Mouse (Mus musculus) cerebellum, adult 8-10 months (tissue): ENCODE results near the gene Prrxl1.
A peak's percentile ranks its signal among the peaks of the same experiment; 100 is the strongest.

Experiments used
- DNase-seq: peaks from one replicate; pipeline ENCODE4 v3.0.0; 2022

The Prrxl1 gene

GRCm38 (mm10) chr14:32628584-32628983 lies 29.4 kb downstream of the Prrxl1 start:
- no peak for DNase-seq

- DNase-seq: no peak
Observed at GRCm38 (mm10) chr14:32632908-32633600, 33.8 kb downstream of the Prrxl1 start.

DNA sequence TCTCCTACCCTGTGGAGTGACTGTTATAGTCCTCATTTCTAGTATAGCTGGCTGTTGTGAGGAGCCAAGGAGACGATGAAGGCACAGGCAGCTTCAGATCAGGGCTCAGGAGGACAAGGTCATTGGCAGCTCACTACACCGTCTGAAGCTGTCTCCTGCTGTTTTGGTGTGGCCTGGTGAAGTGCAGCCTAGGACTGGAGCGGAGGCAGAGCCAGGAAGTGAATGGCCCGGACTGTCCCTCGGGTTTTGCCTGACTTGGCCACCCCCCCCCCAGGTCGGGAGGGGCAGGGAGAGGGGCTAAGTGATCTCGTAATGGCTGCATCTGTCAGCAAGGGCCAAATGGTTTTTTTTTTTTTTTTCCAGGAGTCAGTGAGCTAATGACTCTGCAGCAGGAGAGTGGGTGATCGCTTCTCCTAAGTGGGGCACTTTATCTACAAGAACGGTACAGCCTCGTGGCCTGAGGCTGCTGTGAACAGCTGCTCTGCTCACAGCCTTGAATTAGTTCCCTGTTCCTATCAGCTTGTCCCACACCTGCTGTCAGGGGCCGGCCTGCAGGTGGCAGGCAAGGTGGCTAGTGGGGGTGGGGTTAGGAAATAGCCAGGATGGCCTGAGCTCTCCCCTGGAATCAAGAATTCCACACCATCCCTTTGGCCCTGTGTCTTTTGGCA lies 34.9 kb downstream of the Prrxl1 start:
- no peak for DNase-seq

DNA sequence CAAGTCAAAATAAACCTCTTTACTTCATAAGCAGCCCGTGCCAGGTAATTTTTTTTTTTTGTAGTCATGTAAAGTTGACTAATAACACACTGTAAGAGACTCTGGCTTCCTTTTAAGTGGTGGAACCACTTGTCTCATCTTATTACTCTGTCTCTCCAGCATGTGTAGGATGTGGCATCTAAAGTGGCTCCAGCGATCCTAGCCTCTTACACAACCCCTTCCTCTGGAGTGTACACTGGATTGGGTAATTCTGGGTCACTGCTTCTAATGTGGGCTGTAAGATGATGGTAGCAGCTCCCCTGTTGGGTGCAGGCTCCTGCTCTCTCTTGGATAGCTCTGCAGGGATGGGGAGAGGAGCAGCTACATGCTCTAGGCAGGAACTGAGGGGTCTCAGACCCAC lies 39.3 kb downstream of the Prrxl1 start:
- no peak for DNase-seq

DNA sequence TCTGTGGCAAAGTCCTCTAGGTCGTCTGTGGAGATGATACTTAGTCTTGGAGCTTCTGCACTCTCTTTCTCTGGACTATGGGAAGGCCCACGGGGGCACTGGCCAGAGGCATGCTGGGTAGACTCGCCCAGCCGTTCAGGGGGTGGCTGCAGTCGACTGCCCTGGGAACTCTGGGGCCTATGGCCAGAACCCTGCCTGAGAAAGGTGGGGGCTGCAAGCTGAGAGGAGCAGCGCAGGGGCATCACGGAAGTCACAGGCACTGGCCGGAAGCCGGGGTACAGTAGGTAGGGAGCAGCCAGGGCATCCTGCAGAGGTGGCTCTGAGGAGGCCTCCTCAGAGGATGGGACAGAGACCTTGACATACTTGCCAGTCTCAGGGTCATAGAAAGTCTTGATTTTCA lies 60.6 kb downstream of the Prrxl1 start:
- no peak for DNase-seq

- no peak for DNase-seq
Observed at GRCm38 (mm10) chr14:32663099-32663498, 63.9 kb downstream of the Prrxl1 start.

DNA sequence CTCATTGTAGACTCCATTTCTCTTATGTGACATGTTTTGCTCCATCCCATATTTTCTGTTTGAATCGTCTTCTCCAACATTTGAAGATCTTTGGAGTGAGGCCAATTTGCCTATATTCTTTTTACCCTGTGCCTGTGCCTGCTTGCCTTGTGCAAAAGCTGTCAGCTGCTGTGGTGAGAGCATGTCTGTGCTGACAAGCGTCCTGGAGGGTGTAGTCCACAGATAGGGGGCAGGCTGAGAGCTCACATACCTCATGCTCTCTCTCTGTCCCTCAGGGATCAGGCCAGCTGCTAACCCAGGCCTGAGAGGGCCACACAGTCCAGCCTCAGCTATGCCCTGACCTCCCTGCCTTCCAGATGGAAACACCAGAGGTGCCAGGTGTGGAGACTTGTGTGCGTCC lies 74.0 kb downstream of the Prrxl1 start:
- DNase-seq: no peak

DNA sequence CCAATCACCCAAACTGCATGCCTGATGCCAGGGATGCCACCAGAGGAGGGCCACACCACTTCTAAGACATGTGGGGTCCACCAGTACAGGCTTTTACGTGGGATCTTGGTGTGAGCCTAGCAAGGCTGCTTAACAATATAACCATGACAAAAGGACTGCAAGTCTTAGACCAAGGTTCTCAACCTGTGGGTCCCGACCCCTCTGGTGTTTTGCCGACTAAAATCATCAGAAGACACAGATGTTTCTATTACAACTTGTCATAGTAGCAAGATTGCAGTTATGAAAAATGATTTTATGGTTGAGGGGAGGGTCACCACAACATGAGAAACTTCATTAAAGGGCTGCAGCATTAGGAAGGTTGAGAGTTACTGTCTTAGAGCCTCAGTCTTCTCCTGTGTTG lies 79.4 kb downstream of the Prrxl1 start:
- DNase-seq: no peak

GRCm38 (mm10) chr14:32681603-32682002 lies 82.4 kb downstream of the Prrxl1 start:
- no peak for DNase-seq

GRCm38 (mm10) chr14:32682536-32682935 lies 83.3 kb downstream of the Prrxl1 start:
- DNase-seq: no peak

DNA sequence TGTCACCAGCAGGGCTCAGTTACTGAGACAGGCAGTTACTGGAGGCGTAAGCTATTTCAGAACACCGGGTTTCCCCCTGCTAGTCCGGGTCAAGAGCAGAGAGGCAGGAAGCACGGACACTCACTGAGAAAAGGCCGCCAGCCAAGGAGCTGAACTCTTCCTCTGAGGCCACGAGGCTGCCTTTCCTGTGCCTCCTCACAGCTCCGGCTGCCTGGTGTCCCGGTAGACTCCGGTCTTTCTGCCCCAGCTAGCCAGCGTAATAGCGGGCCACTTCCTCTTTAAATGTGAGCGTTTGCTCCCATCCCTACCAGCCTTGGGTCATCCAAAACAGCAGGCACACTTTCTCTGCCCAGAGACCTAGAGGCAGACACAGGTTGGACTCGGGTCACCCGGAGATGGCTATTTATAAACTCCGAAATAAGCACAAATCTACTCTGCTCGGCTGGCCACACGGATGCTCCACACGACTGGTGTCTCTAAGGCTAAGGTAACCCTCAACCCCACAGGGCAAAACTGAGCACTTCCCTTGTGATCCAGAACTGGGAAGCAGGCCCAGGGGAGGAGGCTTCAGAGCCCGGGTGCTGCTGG lies 84.1 kb downstream of the Prrxl1 start:
- peak; percentile 31 for DNase-seq

DNA sequence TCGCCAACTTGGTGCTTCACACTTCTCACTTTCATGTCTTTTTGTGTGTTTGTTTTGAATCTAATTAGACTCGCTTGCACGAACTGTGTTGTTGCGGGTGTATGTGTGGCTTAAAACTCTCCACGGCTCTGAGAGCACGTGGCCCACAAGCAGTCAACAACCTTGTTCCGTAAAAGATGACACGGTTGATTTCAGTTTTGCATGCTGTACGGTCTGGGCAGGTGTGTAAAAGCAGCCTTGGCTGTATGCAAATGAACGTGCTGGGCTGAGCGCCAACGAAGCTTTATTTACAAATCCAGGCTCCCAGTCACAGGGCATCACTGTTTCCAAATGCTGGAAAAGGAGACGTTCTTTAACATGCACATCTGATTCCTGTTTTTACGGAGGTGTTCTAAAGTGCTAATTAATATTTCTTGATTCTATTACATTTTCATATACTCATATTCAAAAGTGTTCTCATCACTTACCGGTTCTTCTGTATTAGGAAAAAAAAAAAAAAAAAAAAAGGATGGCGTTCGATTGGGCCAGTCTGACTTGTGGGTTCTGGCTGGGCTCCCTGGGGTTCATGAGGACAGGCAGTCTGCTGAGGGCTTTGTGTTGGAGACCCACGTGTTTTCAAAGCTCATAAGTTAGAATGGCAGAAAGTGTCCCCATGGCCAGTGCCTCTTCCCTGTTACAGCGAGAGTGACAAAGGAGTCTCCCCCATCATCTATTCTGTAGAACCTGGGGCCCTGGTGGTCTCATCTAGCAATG lies 85.0 kb downstream of the Prrxl1 start:
- no peak for DNase-seq

GRCm38 (mm10) chr14:32684735-32685105 lies 85.5 kb downstream of the Prrxl1 start:
- no peak for DNase-seq

DNA sequence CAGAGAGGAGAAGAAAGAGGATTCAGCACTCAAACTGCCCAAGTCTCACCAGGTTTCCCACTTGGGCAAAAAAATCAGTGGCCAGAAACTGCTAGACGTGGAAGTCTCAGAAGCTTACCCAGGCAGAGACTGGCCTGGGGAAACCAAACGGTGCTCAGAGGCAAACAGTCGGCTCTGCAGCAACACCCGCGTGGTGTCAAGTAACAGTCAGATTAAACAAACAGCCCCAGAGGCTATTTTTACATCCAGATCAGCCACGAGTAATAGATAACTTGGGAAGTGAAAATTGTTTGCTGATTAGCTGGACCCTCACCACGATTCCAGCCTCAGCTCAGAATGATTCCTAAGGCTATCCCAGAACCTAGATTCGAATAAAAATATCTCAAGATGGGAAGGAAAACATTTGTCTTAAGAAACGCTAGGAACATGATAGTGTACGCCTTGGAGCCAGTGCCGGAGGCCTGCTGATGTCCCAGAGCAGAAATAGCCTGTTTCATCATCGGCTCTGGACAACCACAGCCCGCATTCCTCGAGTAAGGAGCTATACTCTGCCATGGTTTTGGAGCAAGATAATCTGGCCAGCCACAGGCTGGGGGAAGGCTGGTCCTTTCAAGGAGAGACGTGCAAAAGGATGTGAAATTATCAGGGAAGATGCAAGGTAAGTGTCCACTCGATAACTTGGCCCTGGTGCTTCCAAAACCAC lies 86.1 kb downstream of the Prrxl1 start, which contains the start of gene 3425401B19Rik:
Gene 3425401B19Rik (minus strand): TSS at position 170 of the 703 bp plus-strand sequence.
- no peak for DNase-seq

DNA sequence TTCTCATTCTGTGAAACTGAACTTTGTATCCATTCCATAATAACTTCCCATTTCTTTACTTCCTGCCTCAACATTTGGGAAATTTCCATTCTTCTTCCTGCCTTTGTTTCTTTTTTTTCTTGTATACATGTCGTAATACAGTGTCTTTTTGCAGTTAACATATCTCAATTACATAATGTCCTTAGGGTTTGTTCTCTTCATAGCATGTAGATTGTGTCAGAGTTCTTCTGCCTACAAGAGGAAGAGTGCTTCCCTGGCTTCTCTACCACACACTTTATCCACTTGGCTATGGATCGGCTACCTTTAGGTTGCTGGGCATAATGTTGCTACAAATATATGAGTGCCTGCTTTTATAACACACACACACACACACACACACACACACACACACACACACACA lies 96.7 kb downstream of the Prrxl1 start:
- no peak for DNase-seq

DNA sequence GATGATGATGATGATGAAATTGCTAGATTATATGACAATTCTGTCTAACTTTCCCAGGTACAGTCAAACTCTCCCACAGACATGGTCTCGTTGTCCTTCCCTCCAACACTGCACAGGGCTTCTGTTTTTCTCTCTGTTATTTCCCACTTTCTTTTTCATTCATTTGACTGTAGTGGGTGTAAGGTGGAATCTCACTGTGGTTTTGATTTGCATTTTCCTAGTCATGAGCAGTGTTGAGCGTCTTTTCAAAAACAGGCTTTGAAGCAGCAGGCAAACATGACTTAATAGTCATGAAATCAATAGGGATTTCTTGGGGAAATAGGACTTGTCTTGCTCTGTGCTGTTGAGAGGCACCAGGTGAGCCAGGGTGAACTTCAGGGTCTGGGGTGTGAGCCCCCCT lies 97.1 kb downstream of the Prrxl1 start:
- DNase-seq: no peak

DNA sequence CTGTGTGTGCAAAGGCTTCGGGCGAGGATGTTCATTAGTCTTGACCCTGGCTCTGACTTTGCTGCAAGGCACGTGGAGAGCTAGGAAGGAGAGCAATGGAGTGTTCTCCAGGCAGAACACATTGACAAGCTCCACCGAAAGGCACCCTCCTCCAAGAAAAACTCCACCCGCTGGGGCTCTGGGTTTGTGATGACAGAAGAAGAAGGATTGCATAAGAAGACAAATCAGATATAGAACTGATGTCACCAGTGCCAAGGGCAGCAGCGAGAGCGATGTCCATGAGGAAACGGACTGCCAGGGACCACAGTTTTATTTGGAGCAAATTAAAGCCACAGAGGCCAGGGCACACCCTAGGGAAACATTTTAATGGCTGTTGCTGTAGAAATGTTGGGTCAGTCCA lies 98.6 kb downstream of the Prrxl1 start:
- DNase-seq: no peak

- DNase-seq: no peak
Observed at GRCm38 (mm10) chr14:32698556-32698955, 99.3 kb downstream of the Prrxl1 start.
